Mouse (Mus musculus): ENCODE measurements around the gene Sfxn2.

GRCm38 (mm10) chr19:46550385-46550784 is 22.8 kb upstream of the Sfxn2 start:
- no peak for TF ChIP-seq CTCF (conservative IDR thresholded peaks at IDR 0.05; ENCODE audit: low read length)
- TF ChIP-seq NANOG (IDR thresholded peaks at IDR 0.05; ENCODE audit: borderline replicate concordance, low read length), result no peak
- no peak for TF ChIP-seq POU5F1 (IDR thresholded peaks at IDR 0.05; ENCODE audit: borderline replicate concordance, low read length)

Measured in E14TG2a.4 (cell line).